Mouse (Mus musculus) stomach, postnatal 0 days (tissue): ENCODE measurements around the gene Tesk1. TPM values are rescaled to one million over a fixed set of nuclear protein-coding genes. Genes with fewer than 3 reads are reported as not detected.
A peak's percentile ranks its signal among the peaks of the same experiment; 100 is the strongest.

Experiments
- ATAC-seq: fragments of 200-750 bp; cut with Nextera tagmentation; 2 replicates; pipeline ENCODE4 v1.8.0; 2017; ENCODE audit not compliant: low FRiP score, low TSS enrichment
- DNase-seq: peaks from one replicate; pipeline ENCODE4 v3.0.0-alpha.2; 2016; ENCODE audit warnings: low spot score
- H3K27ac ChIP-seq: fragments of 300-500 bp; sonication (generic); replicated peaks from 2 replicates; pipeline ENCODE4 v1.5.1; 2014; ENCODE audit warnings: mild to moderate bottlenecking, control low read depth
- H3K27me3 ChIP-seq: fragments of 300-500 bp; sonication (generic); 2 replicates; pipeline ENCODE4 v1.6.1; 2014; ENCODE audit warnings: low read length; ENCODE audit not compliant: control insufficient read depth, insufficient read depth
- H3K36me3 ChIP-seq: fragments of 300-500 bp; sonication (generic); 2 replicates; pipeline ENCODE4 v1.6.1; 2014; ENCODE audit warnings: low read length, mixed read lengths; ENCODE audit not compliant: control insufficient read depth, insufficient read depth
- H3K4me1 ChIP-seq: fragments of 300-500 bp; sonication (generic); replicated peaks from 2 replicates; pipeline ENCODE4 v1.6.1; 2014; ENCODE audit warnings: antibody characterized with exemption; ENCODE audit not compliant: control insufficient read depth, insufficient read depth
- H3K4me2 ChIP-seq: fragments of 300-500 bp; sonication (generic); replicated peaks from 2 replicates; pipeline ENCODE4 v1.6.1; 2014; ENCODE audit warnings: low read depth, mild to moderate bottlenecking, control low read depth, moderate library complexity
- H3K4me3 ChIP-seq: fragments of 300-500 bp; sonication (generic); 2 replicates; pipeline ENCODE4 v1.5.1; 2014; ENCODE audit warnings: low read depth, low read length, control low read depth
- H3K9ac ChIP-seq: fragments of 300-500 bp; sonication (generic); 2 replicates; pipeline ENCODE4 v1.6.1; 2014; ENCODE audit warnings: mild to moderate bottlenecking, low read length, control low read depth, mixed read lengths
- H3K9me3 ChIP-seq: fragments of 300-500 bp; sonication (generic); 2 replicates; pipeline ENCODE4 v1.6.1; 2016; ENCODE audit warnings: low read length; ENCODE audit not compliant: control insufficient read depth
- CTCF ChIP-seq: IDR thresholded peaks from 2 replicates; pipeline ENCODE4 v1.5.1; 2016; ENCODE audit warnings: antibody characterized with exemption, low read depth, mild to moderate bottlenecking, moderate library complexity
- EP300 ChIP-seq: optimal IDR thresholded peaks from 2 replicates; pipeline ENCODE3; 2016; ENCODE audit warnings: antibody characterized with exemption
- WGBS: fragments of 180-500 bp; shearing (Covaris S2); extraction: QIAGEN DNeasy Blood & Tissue Kit; methylation state at CpG from one replicate; pipeline ENCODE4 v1.1.7; 2014; 5-methylcytosine and 5-hydroxymethylcytosine counted together
- polyA plus RNA-seq: library from polyadenylated mRNA; unstranded; fragments of >200 nt; fragmentation: Nextera tagmentation; extraction: Ambion mirVana; gene quantifications from 2 replicates; pipeline ENCODE4 v1.2.1, GENCODE M21; 2015

The Tesk1 gene
- polyA plus RNA-seq, 1 experiment from 2014 or later: 4.7 TPM

GRCm38 (mm10) chr4:43421632-43422240 lies 20.0 kb upstream of the Tesk1 start:
- ATAC-seq: no peak
- no peaks in the 10 kb centered on the region for H3K4me1 ChIP-seq
- H3K27me3 ChIP-seq: no peaks in the 10 kb centered on the region
- 80% methylated on average over 28 of the region's 28 CpGs for WGBS
- no peak for TF ChIP-seq CTCF
- H3K4me3 ChIP-seq: no peak overlapping the region
- no peaks in the 10 kb centered on the region for H3K9me3 ChIP-seq
- H3K36me3 ChIP-seq: peaks cover 43% of the 10 kb centered on the region
- H3K4me2 ChIP-seq: no peak overlapping the region
- no peak overlapping the region for H3K27ac ChIP-seq
- no peak overlapping the region for H3K9ac ChIP-seq
- no peak for DNase-seq

DNA sequence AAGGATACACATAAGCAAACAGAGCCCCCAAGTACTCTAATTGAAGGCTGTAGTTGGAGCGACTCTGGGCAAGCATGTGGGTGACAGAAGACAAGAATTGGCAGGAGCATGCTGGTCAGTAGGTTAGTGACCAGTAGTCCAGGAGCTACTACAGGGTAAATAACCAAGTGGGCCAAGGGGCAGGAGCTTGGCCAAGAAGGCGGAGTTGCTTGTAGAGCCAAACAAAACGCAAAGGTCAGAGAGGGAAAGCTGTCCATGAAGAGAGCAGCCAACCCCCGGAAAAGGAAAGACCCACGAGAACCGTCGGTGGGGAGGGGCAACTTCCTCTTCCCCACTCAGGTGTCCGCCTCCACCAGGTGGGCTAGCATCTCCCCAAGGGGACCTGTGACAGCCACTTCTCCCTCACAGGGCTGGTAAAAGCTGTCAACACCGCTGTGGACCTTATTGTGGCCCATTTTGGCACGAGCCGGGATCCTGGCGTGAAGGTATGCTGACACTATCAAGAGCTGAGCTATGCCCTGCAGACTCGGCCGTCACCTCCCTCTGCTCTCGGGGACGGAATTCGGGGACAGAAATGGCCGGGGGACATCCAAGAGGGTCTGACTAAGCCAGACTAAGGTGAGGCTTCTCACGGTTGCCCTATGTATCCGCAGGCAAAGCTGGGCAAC lies 18.3 kb upstream of the Tesk1 start:
- no peak overlapping the region for H3K4me3 ChIP-seq
- WGBS: 88% methylated on average over 20 of the region's 20 CpGs
- no peak overlapping the region for H3K27ac ChIP-seq
- no peaks in the 10 kb centered on the region; the same call in 1 of the 2 replicates for H3K4me1 ChIP-seq
- H3K4me2 ChIP-seq: no peak overlapping the region
- H3K36me3 ChIP-seq: peaks cover 47% of the 10 kb centered on the region
- ATAC-seq (no peak), DNase-seq (no peak)
- TF ChIP-seq EP300: no peak
- no peak for TF ChIP-seq CTCF
- H3K9me3 ChIP-seq: no peaks in the 10 kb centered on the region
- no peak overlapping the region for H3K9ac ChIP-seq
- H3K27me3 ChIP-seq: no peaks in the 10 kb centered on the region

GRCm38 (mm10) chr4:43424072-43424471 lies 17.7 kb upstream of the Tesk1 start:
- ATAC-seq (no peak), DNase-seq (no peak)
- Histone ChIP-seq H3K4me3 (no peak overlapping the region), H3K36me3 (peaks cover 47% of the 10 kb centered on the region), H3K4me1 (no peaks in the 10 kb centered on the region; the same call in 1 of the 2 replicates), H3K9ac (no peak overlapping the region), H3K27ac (no peak overlapping the region), H3K4me2 (no peak overlapping the region), H3K9me3 (no peaks in the 10 kb centered on the region), H3K27me3 (no peaks in the 10 kb centered on the region)
- 84% methylated on average over 9 of the region's 9 CpGs for WGBS
- TF ChIP-seq EP300: no peak
- TF ChIP-seq CTCF: no peak

DNA sequence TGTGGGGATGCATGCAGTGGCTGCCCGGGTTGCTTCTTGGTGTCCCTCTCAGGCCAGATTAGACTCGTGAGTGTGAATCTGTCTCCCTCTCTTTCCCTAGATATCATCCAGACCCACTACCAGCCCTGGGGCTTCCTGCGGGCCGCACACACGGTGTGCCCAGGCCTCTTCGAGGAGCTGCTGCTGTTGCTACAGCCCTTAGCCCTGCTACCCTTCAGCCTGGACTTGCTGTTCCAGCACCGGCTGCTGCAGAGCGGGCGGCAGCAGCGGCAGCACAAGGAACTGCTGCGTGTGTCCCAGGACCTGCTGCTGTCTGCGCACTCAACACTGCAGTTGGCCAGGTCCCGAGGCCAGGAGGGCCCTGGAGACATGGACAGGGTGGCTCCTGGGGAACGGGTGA lies 16.5 kb upstream of the Tesk1 start:
- 43% methylated on average over 14 of the region's 14 CpGs for WGBS
- no peak for TF ChIP-seq EP300
- no peak overlapping the region for H3K4me3 ChIP-seq
- no peak overlapping the region for H3K27ac ChIP-seq
- ATAC-seq: peak; percentile 17; the same call in 1 of the 2 replicates
- H3K4me2 ChIP-seq: peak overlapping the region; percentile 47
- peaks cover 47% of the 10 kb centered on the region for H3K36me3 ChIP-seq
- H3K9me3 ChIP-seq: no peaks in the 10 kb centered on the region
- no peaks in the 10 kb centered on the region; the same call in 1 of the 2 replicates for H3K4me1 ChIP-seq
- DNase-seq: peak; percentile 42
- no peaks in the 10 kb centered on the region for H3K27me3 ChIP-seq
- H3K9ac ChIP-seq: peak overlapping the region; percentile 38; the same call in 1 of the 2 replicates

GRCm38 (mm10) chr4:43425648-43426380 lies 15.9 kb upstream of the Tesk1 start:
- WGBS: 31% methylated on average over 30 of the region's 31 CpGs
- peaks cover 47% of the 10 kb centered on the region for H3K36me3 ChIP-seq
- DNase-seq (peak; percentile 62), ATAC-seq (peak; percentile 45)
- no peaks in the 10 kb centered on the region; the same call in 1 of the 2 replicates for H3K4me1 ChIP-seq
- H3K4me3 ChIP-seq: no peak overlapping the region
- H3K4me2 ChIP-seq: peak overlapping the region; percentile 47
- H3K27me3 ChIP-seq: no peaks in the 10 kb centered on the region
- TF ChIP-seq CTCF (no peak), EP300 (no peak)
- no peaks in the 10 kb centered on the region for H3K9me3 ChIP-seq
- no peak overlapping the region for H3K27ac ChIP-seq
- H3K9ac ChIP-seq: peak overlapping the region; percentile 27; the same call in 1 of the 2 replicates

GRCm38 (mm10) chr4:43426487-43426886 lies 15.3 kb upstream of the Tesk1 start:
- no peaks in the 10 kb centered on the region for H3K9me3 ChIP-seq
- WGBS: 77% methylated on average over 10 of the region's 10 CpGs
- no peak overlapping the region for H3K27ac ChIP-seq
- DNase-seq (no peak), ATAC-seq (no peak)
- no peak for TF ChIP-seq EP300
- no peak for TF ChIP-seq CTCF
- H3K4me2 ChIP-seq: no peak overlapping the region
- no peaks in the 10 kb centered on the region; the same call in 1 of the 2 replicates for H3K4me1 ChIP-seq
- no peak overlapping the region for H3K9ac ChIP-seq
- peaks cover 47% of the 10 kb centered on the region for H3K36me3 ChIP-seq
- H3K27me3 ChIP-seq: no peaks in the 10 kb centered on the region
- no peak overlapping the region for H3K4me3 ChIP-seq
